Mouse (Mus musculus) naive thymus-derived CD4-positive, alpha-beta T cell, adult 2 months (primary cell): Measurements from ENCODE around the gene Laptm4a.
A peak's percentile ranks its signal among the peaks of the same experiment; 100 is the strongest.

Experiments
- DNase-seq: peaks from one replicate; pipeline ENCODE4 v3.0.0-alpha.2; 2011; ENCODE audit warnings: low read depth

The Laptm4a gene

GRCm38 (mm10) chr12:8912860-8913685 is 8.4 kb upstream of the Laptm4a start:
- no peak for DNase-seq

GRCm38 (mm10) chr12:8913701-8914340 is 7.6 kb upstream of the Laptm4a start:
- no peak for DNase-seq

- DNase-seq: no peak
Measured at GRCm38 (mm10) chr12:8916378-8916777, 5.1 kb upstream of the Laptm4a start.

- no peak for DNase-seq
Measured at GRCm38 (mm10) chr12:8919231-8919630, 2.2 kb upstream of the Laptm4a start.

- DNase-seq: no peak
Measured at GRCm38 (mm10) chr12:8920996-8921393, 469 bp upstream of the Laptm4a start.

- DNase-seq: no peak
Measured at GRCm38 (mm10) chr12:8922369-8923124, 1.1 kb downstream of the Laptm4a start.

- DNase-seq: no peak
Measured at GRCm38 (mm10) chr12:8923125-8923410, 1.6 kb downstream of the Laptm4a start.

GRCm38 (mm10) chr12:8923603-8924002 is 2.1 kb downstream of the Laptm4a start:
- no peak for DNase-seq

GRCm38 (mm10) chr12:8927652-8928051 is 6.2 kb downstream of the Laptm4a start:
- no peak for DNase-seq

GRCm38 (mm10) chr12:8928766-8929165 is 7.3 kb downstream of the Laptm4a start:
- no peak for DNase-seq

- DNase-seq: no peak
Measured at GRCm38 (mm10) chr12:8931083-8931482, 9.6 kb downstream of the Laptm4a start.

GRCm38 (mm10) chr12:8935349-8935748 is 13.9 kb downstream of the Laptm4a start:
- DNase-seq: no peak

- DNase-seq: peak; percentile 37
Measured at GRCm38 (mm10) chr12:8936210-8936609, 14.7 kb downstream of the Laptm4a start.

- DNase-seq: no peak
Measured at GRCm38 (mm10) chr12:8939490-8939889, 18.0 kb downstream of the Laptm4a start.

GRCm38 (mm10) chr12:8940011-8941005 is 18.8 kb downstream of the Laptm4a start:
- no peak for DNase-seq

GRCm38 (mm10) chr12:8941131-8941615 is 19.7 kb downstream of the Laptm4a start:
- no peak for DNase-seq

- DNase-seq: no peak
Measured at GRCm38 (mm10) chr12:8941699-8942392, 20.4 kb downstream of the Laptm4a start.

- DNase-seq: no peak
Measured at GRCm38 (mm10) chr12:8947163-8947562, 25.7 kb downstream of the Laptm4a start.

- DNase-seq: peak; percentile 16
Measured at GRCm38 (mm10) chr12:8947714-8948464, 26.4 kb downstream of the Laptm4a start, which contains the start of gene Matn3. Gene Matn3 (plus strand): TSS chr12:8947929.

GRCm38 (mm10) chr12:8953136-8953535 is 31.7 kb downstream of the Laptm4a start:
- no peak for DNase-seq
